Mouse (Mus musculus) C2C12 (cell line): ENCODE measurements around the gene Gna13.

ENCODE experiments used
- CTCF ChIP-seq: IDR thresholded peaks from one replicate; pipeline ENCODE4 v1.5.1; 2011; ENCODE audit not compliant: control insufficient read depth, insufficient read depth, insufficient read length
- USF1 ChIP-seq: IDR thresholded peaks from one replicate; pipeline ENCODE4 v1.6.1; 2011; ENCODE audit warnings: low read depth, mild to moderate bottlenecking, control low read depth, moderate library complexity

DNA sequence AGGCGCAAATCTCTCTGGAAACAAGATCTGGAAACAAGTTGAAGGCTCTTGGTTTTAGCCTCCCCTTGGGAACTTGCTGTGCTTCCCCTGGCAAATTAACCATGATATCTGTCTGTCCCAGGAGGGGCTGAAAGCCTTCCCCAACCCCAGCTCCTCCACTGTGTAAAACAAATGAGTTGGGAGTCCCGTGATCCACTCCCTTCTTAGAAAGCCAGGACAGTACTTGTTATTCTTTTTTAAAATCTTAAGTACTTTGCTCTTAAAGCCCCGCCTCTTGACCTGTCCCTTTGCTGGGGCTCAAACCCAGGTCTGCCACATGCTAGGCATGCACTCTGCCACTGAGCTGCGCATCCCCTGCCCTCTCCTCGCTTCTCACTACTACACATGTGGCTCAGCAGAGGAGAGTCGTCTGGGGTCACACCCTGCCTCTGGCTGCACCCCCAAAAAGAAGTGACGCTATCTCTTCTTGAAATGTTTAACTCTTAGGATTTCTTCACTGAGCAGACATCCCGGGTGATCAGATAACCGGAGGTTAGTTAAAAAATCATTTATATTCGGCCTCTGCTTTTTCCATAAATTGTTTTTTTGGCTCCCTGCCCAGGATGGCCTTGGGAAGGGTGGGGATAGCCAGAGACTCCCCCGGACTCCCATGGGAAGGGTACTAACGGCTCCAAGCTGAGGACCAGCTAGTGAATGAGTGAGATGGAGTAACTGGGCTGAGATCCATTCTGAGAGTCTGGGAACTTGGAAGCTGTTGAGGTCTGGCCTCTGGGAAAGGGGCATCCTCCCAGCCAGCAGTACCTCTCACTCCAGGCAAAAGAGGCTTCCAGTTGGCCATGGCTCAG lies 9.0 kb upstream of the Gna13 start:
- TF ChIP-seq CTCF (no peak), USF1 (no peak)
